Mouse (Mus musculus): ENCODE results near the gene Dido1. TPM values are rescaled to one million over a fixed set of nuclear protein-coding genes. Genes with fewer than 3 reads are reported as not detected.

Gene Dido1
- total RNA-seq, 2 experiments from 2014 or later = 51.2 to 62.8 TPM

- no peak for DNase-seq (ENCODE audit: low spot score in 2 of 2)
- intact Hi-C loops (cut with DNase I) = no loop called here
Measured at GRCm38 (mm10) chr2:180642555-180643260, 67.1 kb downstream of the Dido1 start, which contains the start of gene Tcfl5. Tcfl5 (minus strand) TSS chr2:180642708.

GRCm38 (mm10) chr2:180641576-180642554 lies 67.9 kb downstream of the Dido1 start:
- DNase-seq (ENCODE audit: low spot score in 2 of 2) = no peak
- intact Hi-C loops (cut with DNase I) = no loop called here

- intact Hi-C loops (cut with DNase I) = no loop called here
- no peak for DNase-seq (ENCODE audit: low spot score in 2 of 2)
Measured at GRCm38 (mm10) chr2:180611882-180612281, 97.9 kb downstream of the Dido1 start.

- DNase-seq (ENCODE audit: low spot score in 2 of 2) = no peak
- intact Hi-C loops (cut with DNase I) = no loop called here
Measured at GRCm38 (mm10) chr2:180610283-180610682, 99.5 kb downstream of the Dido1 start.

Other genes starting within 250 kb of the Dido1 start
- gene Ntsr1, start 210.0 kb downstream of the Dido1 start, total RNA-seq (2021) = 1 to 10 TPM; 6.9 to 7.4 TPM
- 10 to 100 TPM; 15.3 to 17.7 TPM for gene Mrgbp, start 128.7 kb downstream of the Dido1 start, total RNA-seq (2021)
- 10 to 100 TPM; 36.7 to 38.0 TPM for gene Ogfr, start 120.8 kb downstream of the Dido1 start, total RNA-seq (2021)
- 1 to 10 TPM; 8.2 to 9.2 TPM for gene Col9a3, start 112.2 kb downstream of the Dido1 start, total RNA-seq (2021)
- gene Tcfl5, start 67.3 kb downstream of the Dido1 start, total RNA-seq (2021) = 1 to 10 TPM in 1 of 2 experiments, under 1 TPM in 1; 0.81 to 1.0 TPM
- 10 to 100 TPM; 63.1 to 63.3 TPM for gene Gid8, start 118 bp upstream of the Dido1 start, total RNA-seq (2021)
- under 1 TPM; 0.27 to 0.39 TPM for gene Slc17a9, start 15.3 kb upstream of the Dido1 start, total RNA-seq (2021)
- under 1 TPM in 1 of 2 experiments, not detected in 1; 0.17 TPM for gene Bhlhe23, start 66.9 kb upstream of the Dido1 start, total RNA-seq (2021)
- 10 to 100 TPM; 54.1 to 56.8 TPM for gene Ythdf1, start 210.9 kb upstream of the Dido1 start, total RNA-seq (2021)
- gene Birc7, start 219.0 kb upstream of the Dido1 start, total RNA-seq (2021) = not detected
- gene Nkain4, start 244.7 kb upstream of the Dido1 start, total RNA-seq (2021) = 10 to 100 TPM; 35.9 to 45.2 TPM

All from left cerebral cortex, postnatal 36 days (tissue).